Mouse (Mus musculus) midbrain, embryonic 12.5 days (tissue): ENCODE measurements around the gene Cfap99. TPM values are rescaled to one million over a fixed set of nuclear protein-coding genes. Genes with fewer than 3 reads are reported as not detected.

Source experiments
- ATAC-seq: fragments of 200-750 bp; cut with Nextera tagmentation; 2 replicates; pipeline ENCODE4 v1.8.0; 2017; ENCODE audit warnings: low read depth, moderate TSS enrichment, moderate library complexity; ENCODE audit not compliant: low FRiP score
- H3K27ac ChIP-seq: fragments of 300-500 bp; sonication (generic); replicated peaks from 2 replicates; pipeline ENCODE4 v1.5.1; 2016; ENCODE audit warnings: mild to moderate bottlenecking
- H3K27me3 ChIP-seq: fragments of 300-500 bp; sonication (generic); 2 replicates; pipeline ENCODE4 v1.6.1; 2016; ENCODE audit warnings: mild to moderate bottlenecking
- H3K36me3 ChIP-seq: fragments of 300-500 bp; sonication (generic); 2 replicates; pipeline ENCODE4 v1.6.1; 2016
- H3K4me1 ChIP-seq: fragments of 300-500 bp; sonication (generic); 2 replicates; pipeline ENCODE4 v1.6.1; 2016
- H3K4me2 ChIP-seq: fragments of 300-500 bp; sonication (generic); replicated peaks from 2 replicates; pipeline ENCODE4 v1.6.1; 2016; ENCODE audit warnings: mild to moderate bottlenecking, moderate library complexity
- H3K4me3 ChIP-seq: fragments of 300-500 bp; sonication (generic); 2 replicates; pipeline ENCODE4 v1.5.1; 2016; ENCODE audit warnings: mild to moderate bottlenecking
- H3K9ac ChIP-seq: fragments of 300-500 bp; sonication (generic); replicated peaks from 2 replicates; pipeline ENCODE4 v1.6.1; 2016; ENCODE audit warnings: mild to moderate bottlenecking, moderate library complexity
- H3K9me3 ChIP-seq: fragments of 300-500 bp; sonication (generic); 2 replicates; pipeline ENCODE4 v1.6.1; 2016; ENCODE audit warnings: mild to moderate bottlenecking
- WGBS: fragments of 180-500 bp; shearing (Covaris S2); methylation state at CpG from one replicate; pipeline ENCODE4 v1.1.7; 2016; 5-methylcytosine and 5-hydroxymethylcytosine counted together
- polyA plus RNA-seq: library from polyadenylated mRNA; unstranded; fragments of >200 nt; fragmentation: Nextera tagmentation; extraction: Ambion mirVana; gene quantifications from 2 replicates; pipeline ENCODE4 v1.2.1, GENCODE M21; 2016

The Cfap99 gene
- polyA plus RNA-seq, 1 experiment from 2014 or later = not detected

DNA sequence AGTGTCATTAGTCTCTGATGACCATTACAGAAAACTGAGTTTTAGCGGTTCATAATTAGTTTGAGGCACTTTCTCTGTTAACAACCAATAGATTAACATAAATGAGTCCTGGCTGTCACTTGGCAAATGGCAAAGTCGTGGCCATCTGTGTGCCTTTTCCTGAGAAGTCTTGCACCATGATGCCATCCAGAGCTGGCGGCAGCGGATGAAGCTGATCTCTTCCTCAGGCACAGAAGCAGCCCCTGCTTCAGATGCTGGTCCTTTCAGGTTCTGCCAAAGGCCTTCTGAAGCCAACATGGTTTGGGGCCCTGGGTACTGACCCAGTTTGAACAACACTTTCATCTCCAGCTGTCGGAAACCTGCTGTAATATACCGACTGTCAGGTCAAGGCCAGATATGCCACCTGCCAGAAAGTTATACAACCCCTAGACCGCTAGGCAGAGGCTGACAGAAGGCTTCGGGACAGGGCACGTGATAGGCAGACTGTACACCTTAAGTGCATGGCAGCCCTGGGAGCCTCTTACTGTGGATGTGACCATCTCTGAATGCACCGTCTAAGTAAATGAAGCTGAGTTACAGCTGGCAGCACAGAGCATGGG lies 10.6 kb downstream of the Cfap99 start:
- Histone ChIP-seq H3K4me2 (no peak overlapping the region), H3K4me1 (no peaks in the 10 kb centered on the region), H3K27me3 (no peaks in the 10 kb centered on the region), H3K27ac (no peak overlapping the region), H3K9me3 (no peaks in the 10 kb centered on the region), H3K9ac (no peak overlapping the region), H3K36me3 (no peaks in the 10 kb centered on the region), H3K4me3 (no peak overlapping the region)
- ATAC-seq = no peak
- WGBS = 88% methylated on average over 10 of the region's 10 CpGs

DNA sequence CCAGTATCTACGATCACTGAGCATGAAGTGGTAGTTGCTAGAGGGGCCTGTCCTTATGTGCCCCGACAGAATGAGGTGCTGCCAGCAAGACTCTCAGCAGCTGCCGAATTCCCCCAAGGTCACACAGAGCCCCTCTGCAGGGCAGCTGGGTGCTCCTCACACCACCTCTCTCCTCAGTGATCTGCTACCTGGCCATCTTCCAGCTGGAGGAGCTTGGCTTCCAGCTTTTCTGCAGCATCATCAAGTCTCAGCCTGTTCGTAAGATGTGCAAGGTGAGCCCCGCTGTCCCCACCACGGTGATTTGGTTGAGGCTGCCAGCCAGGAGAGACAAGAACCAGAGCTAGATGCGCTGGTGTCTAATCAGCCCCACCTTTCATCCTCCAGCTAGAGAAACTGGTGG lies 14.0 kb downstream of the Cfap99 start:
- no peak overlapping the region for H3K27ac ChIP-seq
- WGBS = 80% methylated on average over 7 of the region's 7 CpGs
- no peak for ATAC-seq

DNA sequence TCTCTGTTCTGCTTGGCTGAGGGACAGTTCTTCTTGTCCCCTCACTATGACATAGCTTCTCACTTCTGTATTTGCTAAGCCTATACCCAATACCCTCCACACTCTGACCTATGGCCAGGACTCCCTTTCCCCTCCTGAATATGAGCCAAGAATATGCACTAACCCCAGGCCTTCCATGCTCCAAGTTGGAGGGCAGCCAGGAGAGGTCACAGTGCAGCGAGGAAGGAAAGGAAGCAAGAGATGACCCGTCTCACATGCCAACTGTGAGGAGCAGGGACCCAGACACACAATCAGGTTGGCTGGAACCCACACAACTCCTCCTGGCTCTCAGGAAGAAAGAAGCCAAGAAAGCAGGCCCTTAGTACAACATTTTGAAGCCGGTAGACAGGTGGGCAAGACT lies 20.6 kb downstream of the Cfap99 start:
- no peak overlapping the region for H3K4me3 ChIP-seq
- H3K4me2 ChIP-seq = no peak overlapping the region
- H3K9me3 ChIP-seq = no peaks in the 10 kb centered on the region
- H3K27me3 ChIP-seq = no peaks in the 10 kb centered on the region
- H3K4me1 ChIP-seq = no peaks in the 10 kb centered on the region
- H3K9ac ChIP-seq = no peak overlapping the region
- H3K27ac ChIP-seq = no peak overlapping the region
- ATAC-seq = no peak
- 81% methylated on average over 3 of the region's 3 CpGs for WGBS
- no peaks in the 10 kb centered on the region for H3K36me3 ChIP-seq

More for the DNA sequence above, 14.0 kb downstream of the Cfap99 start:
- Histone ChIP-seq H3K36me3 (no peaks in the 10 kb centered on the region), H3K9me3 (no peaks in the 10 kb centered on the region), H3K27me3 (no peaks in the 10 kb centered on the region), H3K9ac (no peak overlapping the region), H3K4me1 (no peaks in the 10 kb centered on the region), H3K4me2 (no peak overlapping the region), H3K4me3 (no peak overlapping the region)

GRCm38 (mm10) chr5:34319491-34320034 lies 31.2 kb downstream of the Cfap99 start:
- Histone ChIP-seq H3K4me3 (no peak overlapping the region), H3K9ac (no peak overlapping the region), H3K27me3 (no peaks in the 10 kb centered on the region), H3K4me2 (no peak overlapping the region), H3K4me1 (no peaks in the 10 kb centered on the region), H3K9me3 (no peaks in the 10 kb centered on the region), H3K27ac (no peak overlapping the region), H3K36me3 (no peaks in the 10 kb centered on the region)
- WGBS = 67% methylated on average over 2 of the region's 2 CpGs
- ATAC-seq = no peak

DNA sequence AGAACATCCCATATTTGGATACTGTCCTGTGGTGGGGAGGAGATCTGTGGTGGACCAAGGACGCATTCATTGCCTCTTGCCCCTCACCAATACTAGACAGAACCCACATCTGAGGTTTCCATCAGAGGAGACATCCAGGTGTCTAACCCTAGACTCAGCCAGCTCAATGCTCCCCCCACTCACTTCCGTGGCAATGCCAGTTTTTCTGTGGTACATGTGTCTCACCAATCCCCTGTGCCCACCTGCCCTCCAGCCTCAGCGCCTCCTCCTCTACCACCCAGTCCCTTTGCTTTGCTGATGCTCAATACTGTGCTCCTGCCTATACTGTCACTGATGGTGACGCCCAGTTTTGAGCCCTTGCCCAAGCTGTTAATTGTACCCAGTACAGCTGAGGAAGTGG lies 32.8 kb downstream of the Cfap99 start:
- 92% methylated on average over 4 of the region's 4 CpGs for WGBS
- H3K4me3 ChIP-seq = no peak overlapping the region

GRCm38 (mm10) chr5:34325286-34325685 lies 36.9 kb downstream of the Cfap99 start:
- Histone ChIP-seq H3K9ac (no peak overlapping the region), H3K36me3 (no peaks in the 10 kb centered on the region), H3K4me1 (peaks cover 14% of the 10 kb centered on the region), H3K4me2 (no peak overlapping the region), H3K27me3 (no peaks in the 10 kb centered on the region; the same call in 1 of the 2 replicates), H3K4me3 (no peak overlapping the region), H3K9me3 (no peaks in the 10 kb centered on the region), H3K27ac (no peak overlapping the region)
- ATAC-seq = no peak

More for the DNA sequence above, 32.8 kb downstream of the Cfap99 start:
- H3K27ac ChIP-seq = no peak overlapping the region
- H3K4me1 ChIP-seq = peaks cover 3% of the 10 kb centered on the region
- H3K27me3 ChIP-seq = no peaks in the 10 kb centered on the region
- H3K9me3 ChIP-seq = no peaks in the 10 kb centered on the region
- ATAC-seq = no peak
- no peak overlapping the region for H3K4me2 ChIP-seq
- H3K36me3 ChIP-seq = no peaks in the 10 kb centered on the region
- H3K9ac ChIP-seq = no peak overlapping the region

GRCm38 (mm10) chr5:34326249-34326691 lies 37.9 kb downstream of the Cfap99 start:
- Histone ChIP-seq H3K36me3 (no peaks in the 10 kb centered on the region), H3K27ac (0 out of 2 replicates have a peak overlapping the region, but pooled peaks have one; percentile 11), H3K9me3 (no peaks in the 10 kb centered on the region), H3K4me3 (no peak overlapping the region), H3K4me2 (no peak overlapping the region), H3K4me1 (peaks cover 14% of the 10 kb centered on the region), H3K9ac (no peak overlapping the region), H3K27me3 (no peaks in the 10 kb centered on the region; the same call in 1 of the 2 replicates)
- 21% methylated on average over 4 of the region's 4 CpGs for WGBS
- no peak for ATAC-seq

DNA sequence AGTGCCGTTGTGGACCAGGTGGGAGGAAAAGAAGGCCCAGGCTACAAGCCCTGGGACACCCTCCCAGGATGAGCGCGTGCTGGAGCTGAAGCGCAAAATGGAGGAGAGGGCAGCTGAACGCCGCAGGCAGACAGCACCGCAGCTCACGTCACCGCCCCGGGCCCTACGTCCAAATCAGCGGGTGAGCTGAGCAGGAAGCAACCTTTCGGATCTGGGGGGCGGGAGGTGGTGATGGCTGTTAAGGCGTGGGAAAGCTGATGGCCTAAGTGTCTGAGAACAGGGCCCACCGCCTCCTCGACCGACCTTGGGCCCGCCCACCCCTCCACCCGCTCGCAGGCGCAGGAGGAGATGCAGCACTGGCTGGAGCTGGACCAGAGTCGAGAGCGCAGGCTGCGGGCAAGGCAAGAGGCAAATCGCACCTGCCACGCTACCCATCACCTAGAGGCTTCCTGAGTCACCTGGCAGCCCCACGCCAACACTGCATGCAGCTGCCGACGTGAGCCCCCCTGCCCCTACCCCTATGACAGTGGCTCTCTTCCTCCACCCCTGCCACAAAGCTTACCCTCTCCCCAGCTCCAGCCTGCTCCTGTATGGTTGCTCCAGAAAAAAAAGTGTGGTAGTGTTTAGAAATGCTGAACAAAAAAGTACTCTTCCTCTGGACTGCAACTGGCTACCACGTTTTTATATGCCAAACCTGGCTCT lies 38.6 kb downstream of the Cfap99 start:
- Histone ChIP-seq H3K9ac (peak overlapping the region; percentile 44), H3K9me3 (no peaks in the 10 kb centered on the region), H3K4me3 (peak overlapping the region; percentile 35), H3K27ac (0 out of 2 replicates have a peak overlapping the region, but pooled peaks have one; percentile 15), H3K4me2 (peak overlapping the region; percentile 55), H3K4me1 (peaks cover 14% of the 10 kb centered on the region), H3K36me3 (no peaks in the 10 kb centered on the region), H3K27me3 (no peaks in the 10 kb centered on the region; the same call in 1 of the 2 replicates)
- ATAC-seq = peak; percentile 76
- WGBS = 11% methylated on average over 31 of the region's 31 CpGs

DNA sequence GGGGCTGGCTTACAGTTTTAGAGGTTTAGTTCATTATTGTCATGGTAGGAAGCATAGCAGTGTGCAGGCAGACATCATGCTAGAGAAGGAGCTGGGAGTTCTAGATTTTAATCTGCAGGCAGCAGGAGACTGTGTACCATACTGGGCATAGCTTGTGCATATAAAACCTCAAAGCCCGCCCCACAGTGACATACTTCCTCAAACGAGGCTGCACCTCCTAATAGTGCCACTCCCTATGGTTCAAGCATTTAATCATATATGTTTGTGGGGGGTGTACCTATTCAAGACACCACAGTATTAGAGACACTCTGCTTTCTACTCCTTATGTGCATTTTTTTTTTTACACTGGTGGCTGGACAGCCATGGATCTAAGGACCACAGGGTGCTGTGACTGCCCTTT lies 41.7 kb downstream of the Cfap99 start:
- WGBS = 84% methylated on average over 2 of the region's 2 CpGs
- H3K36me3 ChIP-seq = no peaks in the 10 kb centered on the region
- no peak overlapping the region for H3K4me2 ChIP-seq
- ATAC-seq = no peak
- H3K4me1 ChIP-seq = peaks cover 15% of the 10 kb centered on the region
- no peaks in the 10 kb centered on the region; the same call in 1 of the 2 replicates for H3K27me3 ChIP-seq
- no peak overlapping the region for H3K9ac ChIP-seq
- H3K4me3 ChIP-seq = no peak overlapping the region
- no peak overlapping the region for H3K27ac ChIP-seq
- H3K9me3 ChIP-seq = no peaks in the 10 kb centered on the region

DNA sequence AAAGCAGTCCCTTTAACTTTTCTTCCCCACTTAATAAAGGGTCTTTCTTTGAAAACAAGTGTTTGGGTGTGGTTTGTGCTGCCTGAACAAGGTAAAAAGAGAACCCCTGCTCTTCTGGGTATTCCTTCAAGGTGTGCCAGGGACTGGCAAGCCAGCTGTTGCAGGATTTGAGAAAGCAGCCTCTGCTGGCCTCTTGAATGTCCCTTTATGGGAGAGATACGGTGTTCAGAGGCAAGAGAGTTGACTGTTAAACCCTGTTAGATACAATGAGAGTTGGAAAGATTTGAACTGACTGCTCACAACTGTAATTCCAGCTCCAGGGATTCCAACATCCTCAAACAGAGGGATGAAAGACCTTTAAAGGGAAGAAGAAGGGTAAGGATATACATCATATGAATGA lies 45.7 kb downstream of the Cfap99 start:
- no peaks in the 10 kb centered on the region for H3K9me3 ChIP-seq
- H3K9ac ChIP-seq = no peak overlapping the region
- H3K27ac ChIP-seq = no peak overlapping the region
- H3K4me2 ChIP-seq = no peak overlapping the region
- peaks cover 3% of the 10 kb centered on the region; the same call in 1 of the 2 replicates for H3K36me3 ChIP-seq
- H3K27me3 ChIP-seq = no peaks in the 10 kb centered on the region
- peaks cover 20% of the 10 kb centered on the region for H3K4me1 ChIP-seq
- WGBS = 89% methylated on average over 1 of the region's 1 CpGs
- ATAC-seq = no peak
- no peak overlapping the region for H3K4me3 ChIP-seq

DNA sequence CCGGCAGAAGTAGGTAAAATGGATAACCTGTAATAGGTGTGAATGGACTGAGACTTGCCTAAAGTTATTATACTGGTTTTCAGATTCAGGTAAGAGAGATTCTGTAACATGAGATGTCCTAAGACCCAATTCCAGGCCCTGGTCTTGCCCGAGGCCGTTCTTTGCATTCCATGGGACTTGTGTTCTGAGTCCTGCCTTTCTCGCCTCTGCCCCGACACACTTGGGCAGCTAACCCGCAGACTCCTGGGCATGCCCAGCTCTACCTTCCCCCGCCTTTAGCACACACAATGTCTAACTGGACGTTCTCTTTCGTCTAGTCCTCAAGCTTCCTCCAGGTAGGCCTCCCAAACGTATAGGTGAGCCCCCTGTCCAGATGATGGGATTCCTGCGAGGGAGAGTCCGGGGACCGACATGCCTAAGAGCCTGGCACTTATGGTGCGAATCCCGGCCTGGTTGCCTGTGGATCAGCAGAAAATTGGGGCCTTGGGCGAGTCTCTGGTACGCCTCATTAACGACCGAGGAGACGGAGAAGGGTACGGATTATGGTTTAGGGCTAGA lies 47.2 kb downstream of the Cfap99 start:
- no peaks in the 10 kb centered on the region for H3K27me3 ChIP-seq
- ATAC-seq = no peak; the same call in none of the 2 replicates

More for the DNA sequence above, 47.2 kb downstream of the Cfap99 start:
- Histone ChIP-seq H3K27ac (peak overlapping the region; percentile 85), H3K4me2 (peak overlapping the region; percentile 82), H3K4me1 (peaks cover 20% of the 10 kb centered on the region), H3K36me3 (peaks cover 3% of the 10 kb centered on the region; the same call in 1 of the 2 replicates), H3K4me3 (peak overlapping the region; percentile 99), H3K9ac (peak overlapping the region; percentile 94), H3K9me3 (no peaks in the 10 kb centered on the region)
- WGBS = 3% methylated on average over 21 of the region's 21 CpGs
